Mouse (Mus musculus): ENCODE data around the gene Grik4. TPM values are rescaled to one million over a fixed set of nuclear protein-coding genes. Genes with fewer than 3 reads are reported as not detected.
"Not testable (repeated sequence)": the region's sequence is repeated elsewhere in the genome, so short reads cannot be mapped to it uniquely, and the experiment has no call there.

Gene Grik4
- polyA plus RNA-seq, 2 experiments, result 0.19 to 0.38 TPM

DNA sequence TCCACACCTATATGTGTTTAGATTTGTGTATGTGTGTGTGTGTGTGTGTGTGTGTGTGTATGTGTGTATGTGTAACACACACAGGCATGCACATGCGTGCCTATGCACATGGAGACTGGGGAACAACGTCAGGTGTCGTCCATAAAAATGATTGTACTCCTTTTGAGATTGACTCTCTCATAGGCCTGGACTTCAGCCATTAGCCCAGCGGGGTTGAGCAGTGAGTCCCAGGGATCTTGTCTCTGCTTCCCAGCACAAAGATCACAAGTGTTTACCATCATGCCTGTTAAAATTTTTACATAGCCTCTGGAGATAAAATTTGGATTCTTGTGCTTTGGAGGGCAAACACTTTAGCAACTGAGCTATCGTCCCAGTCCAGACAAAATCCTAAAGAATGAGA is 157.4 kb downstream of the Grik4 start:
- TF ChIP-seq CTCF (IDR thresholded peaks at IDR 0.05; ENCODE audit: low read depth), result no peak
- TF ChIP-seq EP300 (IDR thresholded peaks at IDR 0.05; ENCODE audit: low read depth), result no peak
- H3K4me1 ChIP-seq (replicated peaks; ENCODE audit: control insufficient read depth in 2 of 2, insufficient read depth in 2 of 2, low read length in 1 of 2), result no peaks in the 10 kb centered on the region
- no peaks in the 10 kb centered on the region for H3K36me3 ChIP-seq (replicated peaks; ENCODE audit: control insufficient read depth, insufficient read depth, low read depth)
- no peaks in the 10 kb centered on the region for H3K27me3 ChIP-seq (ENCODE audit: control insufficient read depth, insufficient read depth, low read length)
- WGBS (ENCODE audit: insufficient replicate concordance), result 60% methylated on average over 5 of the region's 5 CpGs
- no peak overlapping the region for H3K9ac ChIP-seq (replicated peaks)
- DNase-seq (ENCODE audit: low read depth in 3 of 3, low spot score in 3 of 3), result no peak
- no peak for ATAC-seq (ENCODE audit: insufficient read depth)
- no peak overlapping the region for H3K27ac ChIP-seq
- H3K4me2 ChIP-seq (ENCODE audit: low read depth), result no peak overlapping the region
- no peaks in the 10 kb centered on the region for H3K9me3 ChIP-seq (ENCODE audit: control insufficient read depth, low read length)
- H3K4me3 ChIP-seq (ENCODE audit: insufficient read depth in 1 of 2, low read depth in 2 of 2, low read length in 2 of 2), result no peak overlapping the region

DNA sequence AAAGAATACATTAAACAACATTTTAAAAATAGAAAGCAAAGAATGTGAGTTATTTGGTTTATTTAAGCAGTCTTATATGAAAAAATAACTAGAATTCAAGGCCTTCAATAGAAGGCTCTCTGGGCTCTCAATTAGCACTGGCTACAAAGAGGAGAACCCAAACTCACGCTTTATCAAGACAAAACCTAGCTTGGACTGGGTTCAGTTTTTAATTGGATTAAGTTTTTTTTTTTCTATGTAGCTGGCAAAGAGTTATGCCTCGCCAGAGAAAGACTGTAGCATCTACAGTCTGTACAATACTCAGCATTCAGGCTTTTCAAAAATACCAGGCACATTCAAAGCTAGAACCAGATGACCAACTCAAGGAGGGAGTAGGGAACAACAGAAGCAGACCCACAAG is 158.0 kb downstream of the Grik4 start:
- no peaks in the 10 kb centered on the region for H3K27me3 ChIP-seq (ENCODE audit: control insufficient read depth, insufficient read depth, low read length)
- H3K4me1 ChIP-seq (replicated peaks; ENCODE audit: control insufficient read depth in 2 of 2, insufficient read depth in 2 of 2, low read length in 1 of 2), result no peaks in the 10 kb centered on the region
- H3K4me2 ChIP-seq (ENCODE audit: low read depth), result no peak overlapping the region
- H3K9ac ChIP-seq (replicated peaks), result no peak overlapping the region
- DNase-seq (ENCODE audit: low read depth in 3 of 3, low spot score in 3 of 3), result no peak
- no peak overlapping the region for H3K27ac ChIP-seq
- no peak for ATAC-seq (ENCODE audit: insufficient read depth)
- TF ChIP-seq CTCF (IDR thresholded peaks at IDR 0.05; ENCODE audit: low read depth), result no peak
- no peak for TF ChIP-seq EP300 (IDR thresholded peaks at IDR 0.05; ENCODE audit: low read depth)
- no peak overlapping the region for H3K4me3 ChIP-seq (ENCODE audit: insufficient read depth in 1 of 2, low read depth in 2 of 2, low read length in 2 of 2)
- no peaks in the 10 kb centered on the region for H3K9me3 ChIP-seq (ENCODE audit: control insufficient read depth, low read length)
- no peaks in the 10 kb centered on the region for H3K36me3 ChIP-seq (replicated peaks; ENCODE audit: control insufficient read depth, insufficient read depth, low read depth)
- 39% methylated on average over 2 of the region's 2 CpGs for WGBS (ENCODE audit: insufficient replicate concordance)

DNA sequence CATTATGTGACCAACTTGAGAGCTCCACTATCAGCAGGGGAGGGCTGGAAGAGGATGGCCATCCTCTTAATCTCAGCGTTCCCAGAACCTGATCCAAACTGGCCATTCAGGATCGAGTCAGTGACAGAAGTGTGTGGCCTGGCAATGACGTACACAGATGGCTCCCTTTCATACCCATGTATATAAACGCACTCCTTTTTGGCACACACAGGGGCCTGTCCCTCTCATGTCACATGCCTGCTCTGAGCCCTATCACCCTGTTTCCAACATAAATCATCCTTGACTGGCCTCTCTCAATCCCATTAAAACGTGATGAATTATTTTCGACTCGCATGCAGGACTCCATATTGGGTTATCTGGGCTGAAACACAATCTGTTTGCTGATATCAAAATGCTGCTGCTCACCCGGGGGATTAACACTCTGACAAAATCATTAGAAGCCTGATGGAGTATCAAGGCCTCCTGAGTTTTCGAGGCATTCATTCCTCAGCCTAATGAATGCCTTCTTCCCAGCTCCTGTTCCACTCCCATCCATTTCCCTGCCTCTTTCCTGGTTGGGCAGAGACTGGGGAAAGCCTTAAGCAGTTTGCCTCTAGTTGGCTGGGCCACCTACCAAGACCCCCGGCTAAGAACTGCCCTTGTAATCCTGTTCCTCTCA is 159.0 kb downstream of the Grik4 start:
- TF ChIP-seq CTCF (IDR thresholded peaks at IDR 0.05; ENCODE audit: low read depth), result no peak
- Histone ChIP-seq H3K27ac (no peak overlapping the region), H3K4me3 (ENCODE audit: insufficient read depth in 1 of 2, low read depth in 2 of 2, low read length in 2 of 2) (no peak overlapping the region), H3K4me2 (ENCODE audit: low read depth) (no peak overlapping the region), H3K36me3 (replicated peaks; ENCODE audit: control insufficient read depth, insufficient read depth, low read depth) (no peaks in the 10 kb centered on the region), H3K4me1 (replicated peaks; ENCODE audit: control insufficient read depth in 2 of 2, insufficient read depth in 2 of 2, low read length in 1 of 2) (no peaks in the 10 kb centered on the region), H3K9ac (replicated peaks) (no peak overlapping the region), H3K9me3 (ENCODE audit: control insufficient read depth, low read length) (no peaks in the 10 kb centered on the region), H3K27me3 (ENCODE audit: control insufficient read depth, insufficient read depth, low read length) (no peaks in the 10 kb centered on the region)
- DNase-seq (ENCODE audit: low read depth in 3 of 3, low spot score in 3 of 3) (no peak), ATAC-seq (ENCODE audit: insufficient read depth) (no peak)
- WGBS (ENCODE audit: insufficient replicate concordance), result 49% methylated on average over 10 of the region's 10 CpGs

DNA sequence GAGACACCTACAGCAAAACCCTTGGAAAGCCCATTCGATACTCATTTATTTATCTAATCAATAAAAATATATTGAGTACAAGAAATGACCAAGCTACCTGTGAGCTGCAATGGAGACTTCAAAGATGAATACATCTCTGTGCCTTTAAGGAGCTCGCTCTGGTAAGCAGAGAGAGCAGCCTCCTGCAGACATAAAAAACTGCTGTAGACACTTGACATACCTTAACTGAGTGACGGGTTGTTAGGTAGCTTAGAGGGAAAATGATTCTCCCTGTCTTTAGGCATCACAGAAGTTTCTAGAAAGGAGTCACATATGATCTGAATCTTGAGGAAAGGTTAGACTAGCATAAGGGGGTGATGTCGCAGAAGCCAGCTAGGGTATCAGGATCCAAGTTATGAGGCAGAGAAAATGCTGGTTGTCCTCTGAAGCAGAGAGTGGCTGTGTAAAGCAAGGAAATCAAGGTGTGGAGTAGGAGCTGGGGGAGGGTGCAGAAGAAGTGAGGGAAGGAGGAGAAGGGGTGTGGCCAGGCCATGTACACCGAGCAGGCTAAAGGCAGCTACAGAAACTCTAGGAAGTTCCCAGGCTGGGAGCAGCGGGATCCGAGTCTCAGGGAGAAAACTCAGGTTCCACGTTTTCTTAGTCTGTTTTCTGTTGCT is 160.9 kb downstream of the Grik4 start:
- no peaks in the 10 kb centered on the region for H3K9me3 ChIP-seq (ENCODE audit: control insufficient read depth, low read length)
- peaks cover 0 to 7% of the 10 kb centered on the region in 2 experiments; a peak in 2 of 4 replicates for H3K4me1 ChIP-seq (replicated peaks; ENCODE audit: control insufficient read depth in 2 of 2, insufficient read depth in 2 of 2, low read length in 1 of 2)
- no peak overlapping the region for H3K4me3 ChIP-seq (ENCODE audit: insufficient read depth in 1 of 2, low read depth in 2 of 2, low read length in 2 of 2)
- H3K9ac ChIP-seq (replicated peaks), result no peak overlapping the region
- WGBS (ENCODE audit: insufficient replicate concordance), result 38% methylated on average over 8 of the region's 8 CpGs
- no peak overlapping the region for H3K4me2 ChIP-seq (ENCODE audit: low read depth)
- H3K27me3 ChIP-seq (ENCODE audit: control insufficient read depth, insufficient read depth, low read length), result no peaks in the 10 kb centered on the region
- H3K27ac ChIP-seq, result no peak overlapping the region
- H3K36me3 ChIP-seq (replicated peaks; ENCODE audit: control insufficient read depth, insufficient read depth, low read depth), result no peaks in the 10 kb centered on the region
- no peak for DNase-seq (ENCODE audit: low read depth in 3 of 3, low spot score in 3 of 3)
- no peak for TF ChIP-seq EP300 (IDR thresholded peaks at IDR 0.05; ENCODE audit: low read depth)
- TF ChIP-seq CTCF (IDR thresholded peaks at IDR 0.05; ENCODE audit: low read depth), result no peak
- no peak for ATAC-seq (ENCODE audit: insufficient read depth)

DNA sequence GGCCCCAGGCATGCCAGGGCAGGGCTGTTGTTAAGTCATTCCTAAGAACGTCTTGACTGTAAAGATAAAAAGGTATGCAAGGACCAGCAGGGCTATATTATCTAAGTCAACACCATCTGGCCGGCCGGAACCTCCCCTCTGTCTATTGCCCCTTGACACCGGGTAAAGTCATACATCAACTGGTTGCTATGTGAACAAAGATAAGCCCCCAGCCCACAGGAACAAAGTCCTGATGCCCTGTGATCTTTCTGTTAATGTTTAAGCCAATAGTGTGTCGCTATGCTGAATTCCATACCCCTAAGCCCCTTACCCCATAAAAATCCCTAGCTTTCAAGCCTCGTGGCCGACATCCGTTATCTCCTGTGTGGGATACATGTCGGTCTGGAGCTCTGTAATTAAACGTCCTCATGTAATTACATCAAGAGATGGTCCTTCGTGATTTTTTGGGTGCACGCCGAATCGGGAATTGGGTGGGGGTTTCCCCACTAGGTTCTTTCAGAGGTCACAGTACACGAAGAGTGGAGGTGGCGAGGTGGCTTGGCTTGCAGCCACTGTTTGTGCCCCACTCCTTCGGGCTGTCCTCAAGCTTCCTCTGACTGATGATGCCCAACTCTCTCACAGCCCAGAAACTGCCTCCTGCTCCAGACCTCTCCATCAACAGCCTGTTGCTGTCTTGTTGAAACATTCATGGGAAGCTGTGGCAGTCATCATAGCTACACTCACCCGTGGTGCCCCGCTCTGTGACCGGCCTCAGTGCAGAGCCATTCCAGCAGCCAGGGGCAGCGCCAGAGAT is 165.6 kb downstream of the Grik4 start:
- WGBS (ENCODE audit: insufficient replicate concordance), result 22% methylated on average over 21 of the region's 21 CpGs

More for the DNA sequence above, 165.6 kb downstream of the Grik4 start:
- H3K9ac ChIP-seq (replicated peaks); H3K27ac ChIP-seq; H3K4me3 ChIP-seq (ENCODE audit: insufficient read depth in 1 of 2, low read depth in 2 of 2, low read length in 2 of 2); H3K9me3 ChIP-seq (ENCODE audit: control insufficient read depth, low read length); H3K27me3 ChIP-seq (ENCODE audit: control insufficient read depth, insufficient read depth, low read length); H3K4me2 ChIP-seq (ENCODE audit: low read depth); ATAC-seq (ENCODE audit: insufficient read depth); DNase-seq (ENCODE audit: low read depth in 3 of 3, low spot score in 3 of 3); H3K36me3 ChIP-seq (replicated peaks; ENCODE audit: control insufficient read depth, insufficient read depth, low read depth): not testable (repeated sequence)
- H3K4me1 ChIP-seq (replicated peaks; ENCODE audit: control insufficient read depth in 2 of 2, insufficient read depth in 2 of 2, low read length in 1 of 2), result peaks cover 0 to 14% of the 10 kb centered on the region in 2 experiments; a peak in 2 of 4 replicates

All from liver, embryonic 14.5 days (tissue).